Mouse (Mus musculus): ENCODE measurements around the gene Hcfc2.

GRCm38 (mm10) chr10:82662267-82662990 is 33.5 kb upstream of the Hcfc2 start:
- TF ChIP-seq CTCF (IDR thresholded peaks at IDR 0.05; ENCODE audit: extremely low read depth, insufficient read depth, low read length) (no peak), POLR2A (IDR thresholded peaks at IDR 0.05; ENCODE audit: extremely low read depth, insufficient read depth, low read length) (0 out of 2 replicates have a peak, but pooled peaks have one; percentile 9)

All from cortical plate, adult 2 months (tissue).